Mouse (Mus musculus) B cell, adult 62 days (primary cell): ENCODE data around the gene Gm10181. TPM values are rescaled to one million over a fixed set of nuclear protein-coding genes. Genes with fewer than 3 reads are reported as not detected.

ENCODE experiments used
- total RNA-seq: library from RNA; stranded (reverse); gene quantifications from 4 replicates; pipeline ENCODE4 v1.2.4, GENCODE M21; 2023

Gm10181 gene
- total RNA-seq = not detected in 4 replicates

DNA sequence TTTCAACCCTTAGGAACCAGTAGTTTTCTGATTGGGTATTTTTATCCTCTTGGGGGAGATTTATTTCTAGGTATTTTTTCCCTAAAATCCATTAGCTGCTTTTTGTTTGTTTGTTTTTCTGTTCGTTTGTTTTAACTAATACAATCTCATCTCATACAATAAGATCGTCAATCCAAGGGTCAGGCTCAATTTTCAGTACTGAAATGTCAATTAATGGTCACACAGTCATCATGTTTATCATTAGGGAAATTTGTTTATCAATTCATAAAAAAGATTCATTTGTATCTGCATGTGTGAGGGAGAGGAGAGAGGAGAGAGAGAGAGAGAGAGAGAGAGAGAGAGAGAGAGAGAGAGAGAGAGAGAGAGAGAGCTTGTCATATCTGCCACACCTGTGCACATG, at the start of gene Gm10181:
Gene Gm10181, plus strand, starts transcription at position 301 of the 400 bp plus-strand sequence.

Other genes starting within 250 kb of the Gm10181 start
- 65.5 to 73.6 TPM (median 70.3 TPM) in 4 replicates for gene Herpud2, start 62.4 kb downstream of the Gm10181 start, total RNA-seq
- gene Sept7, start 163.0 kb downstream of the Gm10181 start, total RNA-seq = 115 to 129 TPM (median 124 TPM) in 4 replicates